Mouse (Mus musculus) cerebellum, adult 2 months (tissue): ENCODE measurements around the gene Zfp316. TPM values are rescaled to one million over a fixed set of nuclear protein-coding genes. Genes with fewer than 3 reads are reported as not detected.
A peak's percentile ranks its signal among the peaks of the same experiment; 100 is the strongest.

Experiments
- DNase-seq, 2 experiments: peaks; one replicate each; pipeline ENCODE4 v3.0.0; 2021
- H3K27ac ChIP-seq: fragments of 200-500 bp; 2 replicates; pipeline ENCODE4 v1.5.1; 2012; ENCODE audit warnings: low read length, control low read depth, inconsistent platforms; ENCODE audit not compliant: insufficient read depth
- H3K27me3 ChIP-seq: fragments of 200-500 bp; 2 replicates; pipeline ENCODE4 v1.6.1; 2012; ENCODE audit warnings: inconsistent platforms, mild to moderate bottlenecking, low read length, moderate library complexity; ENCODE audit not compliant: control insufficient read depth, insufficient read depth
- H3K4me1 ChIP-seq: fragments of 200-500 bp; 2 replicates; pipeline ENCODE4 v1.6.1; 2011; ENCODE audit warnings: low read length; ENCODE audit not compliant: control insufficient read depth, insufficient read depth
- H3K4me3 ChIP-seq: fragments of 200-500 bp; replicated peaks from 2 replicates; pipeline ENCODE3; 2011; ENCODE audit warnings: mild to moderate bottlenecking, low read depth, low read length, control low read depth; ENCODE audit not compliant: insufficient read depth
- CTCF ChIP-seq: fragments of 200-500 bp; IDR thresholded peaks from 2 replicates; pipeline ENCODE4 v1.5.1; 2011; ENCODE audit warnings: low read depth, mild to moderate bottlenecking, control low read depth, low read length, moderate library complexity, borderline replicate concordance; ENCODE audit not compliant: insufficient read depth
- POLR2A ChIP-seq: fragments of 200-500 bp; IDR thresholded peaks from 2 replicates; pipeline ENCODE4 v1.6.1; 2011; ENCODE audit warnings: low read length, control low read depth, borderline replicate concordance; ENCODE audit not compliant: insufficient read depth
- WGBS: fragments of 180-500 bp; shearing (Covaris S2); methylation state at CpG from one replicate; pipeline ENCODE4 v1.1.7; 2018; 5-methylcytosine and 5-hydroxymethylcytosine counted together
- polyA plus RNA-seq: library from polyadenylated mRNA; depleted of rRNA; stranded (reverse); fragments of >200 nt; gene quantifications from 2 replicates; pipeline ENCODE4 v1.2.3, GENCODE M21; 2012

The Zfp316 gene
- polyA plus RNA-seq, 1 experiment = 14.1 TPM

- no peaks in the 10 kb centered on the region for H3K27me3 ChIP-seq
- 0 out of 2 replicates have a peak, but pooled peaks cover 8% of the 10 kb centered on the region for H3K4me1 ChIP-seq
- no peak for DNase-seq
- no peak overlapping the region for H3K27ac ChIP-seq
- 72% methylated on average over 6 of the region's 6 CpGs for WGBS
- TF ChIP-seq POLR2A = no peak
- TF ChIP-seq CTCF = no peak
- no peak overlapping the region for H3K4me3 ChIP-seq
Measured at GRCm38 (mm10) chr5:143252039-143252438, 17.8 kb downstream of the Zfp316 start.

- 96% methylated on average over 26 of the region's 26 CpGs for WGBS
- TF ChIP-seq POLR2A = no peak
- H3K27me3 ChIP-seq = no peaks in the 10 kb centered on the region
- no peak for DNase-seq
- H3K4me3 ChIP-seq = no peak overlapping the region
- H3K27ac ChIP-seq = no peak overlapping the region
- 0 out of 2 replicates have a peak, but pooled peaks cover 2% of the 10 kb centered on the region for H3K4me1 ChIP-seq
Measured at GRCm38 (mm10) chr5:143244926-143245325, 24.9 kb downstream of the Zfp316 start.

- Histone ChIP-seq H3K27me3 (no peaks in the 10 kb centered on the region), H3K4me1 (peaks cover 12% of the 10 kb centered on the region), H3K27ac (no peak overlapping the region), H3K4me3 (peak overlapping the region; percentile 60)
- no peak for TF ChIP-seq POLR2A
- no peak for TF ChIP-seq CTCF
- no peak for DNase-seq
- WGBS = 31% methylated on average over 9 of the region's 9 CpGs
Measured at GRCm38 (mm10) chr5:143236036-143236435, 33.8 kb downstream of the Zfp316 start.

GRCm38 (mm10) chr5:143235028-143235693 lies 34.7 kb downstream of the Zfp316 start, which contains the start of gene Zfp12:
TSS of gene Zfp12 (plus strand) at chr5:143235163.
- H3K4me1 ChIP-seq = peaks cover 12% of the 10 kb centered on the region
- peak within 1 kb of the TSS; percentile 60 for H3K4me3 ChIP-seq
- peak within 1 kb of the TSS; percentile 66 for H3K27ac ChIP-seq
- no peaks in the 10 kb centered on the region for H3K27me3 ChIP-seq
- DNase-seq = peak; percentile 96 to 98
- WGBS = under 1% methylated on average over 58 of the region's 58 CpGs
- TF ChIP-seq CTCF = peak; percentile 54; the same call in 1 of the 2 replicates
- peak; percentile 82 for TF ChIP-seq POLR2A

- Histone ChIP-seq H3K4me1 (no peaks in the 10 kb centered on the region), H3K27me3 (no peaks in the 10 kb centered on the region), H3K4me3 (no peak within 1 kb of the TSS), H3K27ac (no peak within 1 kb of the TSS)
- WGBS = 89% methylated on average over 3 of the region's 3 CpGs
- TF ChIP-seq CTCF (no peak), POLR2A (no peak)
- no peak for DNase-seq
Measured at GRCm38 (mm10) chr5:143226790-143227189, 43.0 kb downstream of the Zfp316 start, which contains the start of gene Spdye4a. TSS of gene Spdye4a (minus strand) at chr5:143226890.

GRCm38 (mm10) chr5:143222287-143222686 lies 47.5 kb downstream of the Zfp316 start:
- Histone ChIP-seq H3K4me1 (no peaks in the 10 kb centered on the region), H3K27me3 (no peaks in the 10 kb centered on the region), H3K4me3 (no peak overlapping the region), H3K27ac (no peak overlapping the region)
- no peak for TF ChIP-seq POLR2A
- no peak for TF ChIP-seq CTCF
- no peak for DNase-seq
- WGBS = 81% methylated on average over 1 of the region's 1 CpGs

GRCm38 (mm10) chr5:143220996-143221395 lies 48.8 kb downstream of the Zfp316 start:
- no peaks in the 10 kb centered on the region for H3K27me3 ChIP-seq
- no peak overlapping the region for H3K4me3 ChIP-seq
- no peak for TF ChIP-seq POLR2A
- TF ChIP-seq CTCF = no peak
- WGBS = 82% methylated on average over 5 of the region's 5 CpGs
- no peaks in the 10 kb centered on the region for H3K4me1 ChIP-seq
- H3K27ac ChIP-seq = no peak overlapping the region
- DNase-seq = no peak

GRCm38 (mm10) chr5:143213832-143214231 lies 56.0 kb downstream of the Zfp316 start:
- WGBS = 85% methylated on average over 2 of the region's 2 CpGs
- Histone ChIP-seq H3K27me3 (no peaks in the 10 kb centered on the region), H3K4me3 (no peak overlapping the region), H3K27ac (no peak overlapping the region), H3K4me1 (no peaks in the 10 kb centered on the region)
- DNase-seq = no peak
- no peak for TF ChIP-seq POLR2A
- no peak for TF ChIP-seq CTCF
